Mouse (Mus musculus): ENCODE measurements around the gene Kansl1. TPM values are rescaled to one million over a fixed set of nuclear protein-coding genes. Genes with fewer than 3 reads are reported as not detected.

Kansl1 gene
- polyA plus RNA-seq, 1 experiment from 2014 or later: 21.9 TPM

DNA sequence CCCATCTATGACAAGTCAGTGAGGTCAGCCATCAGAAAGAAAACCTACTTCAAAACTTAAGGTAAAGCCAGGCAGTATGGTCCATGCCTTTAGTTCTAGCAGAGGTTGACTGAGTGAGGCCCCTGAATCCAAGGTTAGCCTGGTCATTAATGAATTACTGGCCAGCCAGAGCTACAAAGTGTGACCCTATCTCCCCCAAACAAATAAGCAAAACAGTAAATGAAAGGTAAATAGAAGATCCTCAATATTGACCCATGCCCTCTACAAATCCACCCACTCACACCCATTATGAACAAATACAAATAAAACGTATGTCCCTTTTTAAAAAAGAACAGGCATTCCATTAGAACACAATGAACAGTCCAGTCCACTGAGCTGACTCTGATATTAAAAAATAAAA lies 76.5 kb downstream of the Kansl1 start:
- 74% methylated on average over 1 of the region's 1 CpGs for WGBS
- Histone ChIP-seq H3K36me3 (ENCODE audit: control insufficient read depth, insufficient read depth, low read length) (no peaks in the 10 kb centered on the region), H3K9me3 (ENCODE audit: control insufficient read depth, low read length) (no peaks in the 10 kb centered on the region), H3K27ac (ENCODE audit: low read length) (no peak overlapping the region), H3K4me2 (ENCODE audit: low read depth, low read length) (no peak overlapping the region), H3K27me3 (ENCODE audit: control insufficient read depth, insufficient read depth, low read depth, low read length) (no peaks in the 10 kb centered on the region), H3K4me3 (ENCODE audit: low read length) (no peak overlapping the region), H3K4me1 (replicated peaks; ENCODE audit: control insufficient read depth, insufficient read depth, low read length) (peaks cover 4% of the 10 kb centered on the region; the same call in 1 of the 2 replicates), H3K9ac (ENCODE audit: low read length) (no peak overlapping the region)
- ATAC-seq (ENCODE audit: low read depth): no peak

DNA sequence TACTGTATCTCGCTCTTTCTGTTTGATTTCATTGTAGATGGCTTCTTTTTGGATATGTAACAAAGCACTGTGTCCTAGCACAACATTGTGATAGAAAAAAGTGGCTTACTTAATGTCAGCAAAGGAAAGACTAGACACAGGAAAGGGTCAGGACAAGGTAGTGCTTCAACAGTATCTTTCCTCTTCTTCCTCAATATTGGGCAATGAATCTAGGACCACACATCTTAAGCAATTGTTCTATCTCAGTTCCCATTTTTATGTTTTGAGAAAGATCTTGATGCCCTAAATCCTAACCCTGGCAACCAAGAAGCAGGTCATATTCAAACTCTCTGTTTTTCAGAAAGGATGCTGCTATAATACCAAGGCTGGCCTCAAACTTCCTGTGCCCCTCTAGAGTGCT lies 81.4 kb downstream of the Kansl1 start:
- no peak overlapping the region for H3K4me3 ChIP-seq (ENCODE audit: low read length)
- no peaks in the 10 kb centered on the region for H3K9me3 ChIP-seq (ENCODE audit: control insufficient read depth, low read length)
- H3K9ac ChIP-seq (ENCODE audit: low read length): no peak overlapping the region
- no peak overlapping the region for H3K27ac ChIP-seq (ENCODE audit: low read length)
- H3K27me3 ChIP-seq (ENCODE audit: control insufficient read depth, insufficient read depth, low read depth, low read length): no peaks in the 10 kb centered on the region
- H3K36me3 ChIP-seq (ENCODE audit: control insufficient read depth, insufficient read depth, low read length): no peaks in the 10 kb centered on the region
- H3K4me2 ChIP-seq (ENCODE audit: low read depth, low read length): no peak overlapping the region
- ATAC-seq (ENCODE audit: low read depth): no peak
- 96% methylated on average over 1 of the region's 1 CpGs for whole genome bisulfite sequencing
- no peaks in the 10 kb centered on the region for H3K4me1 ChIP-seq (replicated peaks; ENCODE audit: control insufficient read depth, insufficient read depth, low read length)

DNA sequence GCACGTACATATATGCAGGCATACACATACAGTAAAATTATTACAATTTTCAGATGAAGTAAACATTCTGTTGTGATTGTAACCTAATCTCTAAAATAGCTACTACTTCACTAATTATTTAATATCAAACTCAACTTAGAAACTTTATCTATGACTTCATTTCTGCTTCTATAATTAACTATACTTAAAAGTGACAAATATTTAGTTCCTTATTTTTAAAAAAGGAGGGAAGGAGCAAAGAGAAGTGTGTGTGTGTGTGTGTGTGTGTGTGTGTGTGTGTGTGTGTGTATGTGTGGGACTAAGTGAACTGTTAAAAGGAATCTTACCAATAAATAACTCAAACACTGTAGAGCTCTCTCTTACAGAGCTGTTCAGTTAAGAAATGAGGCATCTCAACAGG lies 82.1 kb downstream of the Kansl1 start:
- no peak overlapping the region for H3K9ac ChIP-seq (ENCODE audit: low read length)
- no peaks in the 10 kb centered on the region for H3K36me3 ChIP-seq (ENCODE audit: control insufficient read depth, insufficient read depth, low read length)
- 96% methylated on average over 1 of the region's 1 CpGs for WGBS
- ATAC-seq (ENCODE audit: low read depth): no peak
- no peaks in the 10 kb centered on the region for H3K27me3 ChIP-seq (ENCODE audit: control insufficient read depth, insufficient read depth, low read depth, low read length)
- H3K4me3 ChIP-seq (ENCODE audit: low read length): no peak overlapping the region
- no peaks in the 10 kb centered on the region for H3K9me3 ChIP-seq (ENCODE audit: control insufficient read depth, low read length)
- no peak overlapping the region for H3K4me2 ChIP-seq (ENCODE audit: low read depth, low read length)
- no peaks in the 10 kb centered on the region for H3K4me1 ChIP-seq (replicated peaks; ENCODE audit: control insufficient read depth, insufficient read depth, low read length)
- H3K27ac ChIP-seq (ENCODE audit: low read length): no peak overlapping the region

DNA sequence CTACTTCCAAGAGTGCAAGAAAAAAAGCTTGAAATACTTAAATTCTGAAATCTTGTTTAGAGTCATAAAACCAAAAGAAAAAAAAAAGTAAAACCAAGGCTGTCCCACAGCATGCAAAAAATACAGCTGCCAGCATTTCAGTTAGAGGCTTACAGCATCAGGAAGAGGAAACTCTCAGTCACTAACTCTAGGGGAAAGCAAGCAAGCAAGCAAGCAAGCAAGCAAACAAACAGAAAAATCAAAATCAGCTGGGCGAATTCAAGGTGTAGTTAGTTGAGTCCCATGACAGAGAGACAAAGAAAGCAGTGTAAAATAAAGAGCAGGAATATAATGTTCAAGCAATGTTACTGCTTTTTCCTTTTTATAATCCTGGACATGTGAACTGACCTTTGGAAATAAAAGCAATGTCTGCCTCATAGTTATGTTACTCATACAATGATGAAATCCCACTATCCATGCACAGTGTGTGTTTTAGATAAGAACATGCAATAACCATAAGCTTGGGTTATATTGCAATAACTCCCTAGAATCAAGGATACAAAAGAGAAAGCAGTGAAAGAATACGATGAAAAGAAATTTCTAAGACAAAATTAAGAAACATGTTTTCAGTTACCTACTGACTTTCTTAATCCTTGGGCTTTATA lies 85.4 kb downstream of the Kansl1 start:
- no peak overlapping the region for H3K4me3 ChIP-seq (ENCODE audit: low read length)
- H3K9me3 ChIP-seq (ENCODE audit: control insufficient read depth, low read length): no peaks in the 10 kb centered on the region
- 80% methylated on average over 2 of the region's 2 CpGs for WGBS
- no peak overlapping the region for H3K27ac ChIP-seq (ENCODE audit: low read length)
- ATAC-seq (ENCODE audit: low read depth): no peak
- H3K4me2 ChIP-seq (ENCODE audit: low read depth, low read length): no peak overlapping the region
- H3K27me3 ChIP-seq (ENCODE audit: control insufficient read depth, insufficient read depth, low read depth, low read length): no peaks in the 10 kb centered on the region
- H3K9ac ChIP-seq (ENCODE audit: low read length): no peak overlapping the region
- H3K36me3 ChIP-seq (ENCODE audit: control insufficient read depth, insufficient read depth, low read length): no peaks in the 10 kb centered on the region
- no peaks in the 10 kb centered on the region for H3K4me1 ChIP-seq (replicated peaks; ENCODE audit: control insufficient read depth, insufficient read depth, low read length)

DNA sequence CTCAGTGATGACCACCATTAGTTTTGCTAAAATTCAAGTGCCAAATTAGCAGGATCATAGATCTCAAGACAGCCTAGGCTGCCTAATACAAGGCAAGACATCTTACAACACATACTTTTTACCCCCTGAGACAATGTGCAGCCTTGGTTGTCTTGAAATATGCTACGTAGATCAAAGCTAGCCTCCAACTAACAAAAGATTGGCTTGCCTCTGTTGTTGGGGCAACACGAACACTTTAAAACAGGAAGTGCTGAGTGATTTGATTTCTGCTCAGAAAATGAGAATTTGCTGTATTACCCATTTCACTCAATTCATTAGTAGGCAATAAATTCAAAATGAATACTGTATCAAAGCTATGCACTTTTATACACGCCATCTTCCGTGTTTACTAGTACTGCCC lies 86.8 kb downstream of the Kansl1 start:
- Histone ChIP-seq H3K4me2 (ENCODE audit: low read depth, low read length) (no peak overlapping the region), H3K4me1 (replicated peaks; ENCODE audit: control insufficient read depth, insufficient read depth, low read length) (no peaks in the 10 kb centered on the region), H3K9ac (ENCODE audit: low read length) (no peak overlapping the region), H3K27ac (ENCODE audit: low read length) (no peak overlapping the region), H3K27me3 (ENCODE audit: control insufficient read depth, insufficient read depth, low read depth, low read length) (no peaks in the 10 kb centered on the region), H3K4me3 (ENCODE audit: low read length) (no peak overlapping the region), H3K36me3 (ENCODE audit: control insufficient read depth, insufficient read depth, low read length) (no peaks in the 10 kb centered on the region; the same call in 1 of the 2 replicates), H3K9me3 (ENCODE audit: control insufficient read depth, low read length) (no peaks in the 10 kb centered on the region)
- ATAC-seq (ENCODE audit: low read depth): no peak
- 72% methylated on average over 4 of the region's 4 CpGs for whole genome bisulfite sequencing

DNA sequence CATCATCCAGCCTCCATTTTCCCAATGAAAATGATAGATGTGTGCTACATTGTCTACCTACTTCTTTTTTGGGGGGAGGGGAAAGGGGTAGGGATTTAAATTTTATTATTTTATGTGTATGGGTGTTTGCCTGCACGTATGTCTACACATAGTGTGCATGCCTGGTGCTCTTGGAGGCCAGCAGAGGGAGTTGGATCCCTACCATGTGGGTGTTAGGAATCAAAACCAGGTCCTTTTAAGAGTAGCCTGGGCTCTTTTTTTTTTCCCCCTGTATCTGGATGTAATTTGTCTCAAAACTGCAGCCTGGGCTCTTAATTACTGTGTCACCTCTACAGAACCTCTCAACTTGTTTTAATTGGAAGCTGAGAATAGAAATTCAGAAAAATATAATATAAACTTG lies 89.0 kb downstream of the Kansl1 start:
- Histone ChIP-seq H3K4me3 (ENCODE audit: low read length) (no peak overlapping the region), H3K9me3 (ENCODE audit: control insufficient read depth, low read length) (no peaks in the 10 kb centered on the region), H3K27ac (ENCODE audit: low read length) (no peak overlapping the region), H3K4me2 (ENCODE audit: low read depth, low read length) (no peak overlapping the region), H3K27me3 (ENCODE audit: control insufficient read depth, insufficient read depth, low read depth, low read length) (no peaks in the 10 kb centered on the region), H3K9ac (ENCODE audit: low read length) (no peak overlapping the region), H3K36me3 (ENCODE audit: control insufficient read depth, insufficient read depth, low read length) (no peaks in the 10 kb centered on the region; the same call in 1 of the 2 replicates), H3K4me1 (replicated peaks; ENCODE audit: control insufficient read depth, insufficient read depth, low read length) (no peaks in the 10 kb centered on the region)
- 74% methylated on average over 1 of the region's 1 CpGs for WGBS
- no peak for ATAC-seq (ENCODE audit: low read depth)

DNA sequence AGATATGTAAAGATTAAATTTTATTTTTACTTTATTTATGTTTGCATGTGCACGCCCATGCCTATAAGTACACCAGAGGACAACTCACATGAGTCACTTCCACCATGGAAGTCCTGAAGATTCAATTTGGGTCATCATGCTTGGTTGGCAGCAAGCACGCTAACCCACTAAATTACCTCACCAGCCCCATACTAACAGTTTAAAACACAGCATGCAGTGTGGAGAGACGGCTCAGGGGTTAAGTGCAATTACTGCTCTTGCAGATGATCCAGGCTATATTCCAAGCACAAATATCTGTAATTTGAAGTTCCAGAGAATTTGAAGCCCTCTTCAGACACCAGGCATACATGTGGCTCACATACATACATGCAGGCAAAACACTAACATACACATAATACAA lies 92.4 kb downstream of the Kansl1 start:
- Histone ChIP-seq H3K9ac (ENCODE audit: low read length) (no peak overlapping the region), H3K9me3 (ENCODE audit: control insufficient read depth, low read length) (no peaks in the 10 kb centered on the region), H3K27me3 (ENCODE audit: control insufficient read depth, insufficient read depth, low read depth, low read length) (no peaks in the 10 kb centered on the region), H3K4me3 (ENCODE audit: low read length) (no peak overlapping the region), H3K27ac (ENCODE audit: low read length) (no peak overlapping the region), H3K36me3 (ENCODE audit: control insufficient read depth, insufficient read depth, low read length) (peaks cover 7% of the 10 kb centered on the region), H3K4me1 (replicated peaks; ENCODE audit: control insufficient read depth, insufficient read depth, low read length) (no peaks in the 10 kb centered on the region), H3K4me2 (ENCODE audit: low read depth, low read length) (no peak overlapping the region)
- WGBS: 94% methylated on average over 3 of the region's 3 CpGs
- ATAC-seq (ENCODE audit: low read depth): no peak

DNA sequence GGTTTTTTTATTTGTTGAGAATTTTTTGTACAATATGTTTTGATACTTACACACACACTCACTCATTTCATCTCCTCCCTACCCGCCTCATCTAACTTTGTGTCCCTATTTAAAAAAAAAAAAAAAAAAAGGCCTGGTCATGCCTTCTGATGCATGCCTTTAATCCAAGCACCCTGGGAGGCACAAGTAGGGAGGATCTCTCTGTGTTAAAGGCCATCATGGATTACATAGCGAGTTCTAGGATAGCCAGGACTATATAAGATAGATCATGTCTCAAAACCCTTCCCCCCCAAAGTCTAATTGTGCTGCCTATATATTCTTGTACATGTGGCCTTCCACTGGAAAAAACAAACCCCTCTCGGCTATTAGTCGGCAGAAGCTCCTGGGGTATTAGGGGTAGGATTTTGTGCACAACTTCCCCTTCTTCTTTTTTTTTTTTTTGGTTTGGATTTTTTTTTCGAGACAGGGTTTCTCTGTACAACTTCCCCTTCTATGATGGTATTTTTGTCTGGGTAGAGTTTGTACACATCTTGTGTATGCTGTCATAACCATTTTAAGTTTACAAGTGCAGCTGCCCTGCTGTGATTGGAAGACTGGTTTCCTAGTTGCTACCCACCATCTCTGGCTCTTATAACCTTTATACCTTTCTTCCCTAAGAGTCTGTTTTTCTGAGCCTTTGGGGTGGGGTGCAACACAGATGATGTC lies 101.0 kb downstream of the Kansl1 start:
- Histone ChIP-seq H3K27me3 (ENCODE audit: control insufficient read depth, insufficient read depth, low read depth, low read length) (no peaks in the 10 kb centered on the region), H3K27ac (ENCODE audit: low read length) (no peak overlapping the region), H3K9me3 (ENCODE audit: control insufficient read depth, low read length) (no peaks in the 10 kb centered on the region), H3K4me2 (ENCODE audit: low read depth, low read length) (no peak overlapping the region), H3K4me3 (ENCODE audit: low read length) (no peak overlapping the region), H3K36me3 (ENCODE audit: control insufficient read depth, insufficient read depth, low read length) (peaks cover 6% of the 10 kb centered on the region; the same call in 1 of the 2 replicates), H3K9ac (ENCODE audit: low read length) (no peak overlapping the region), H3K4me1 (replicated peaks; ENCODE audit: control insufficient read depth, insufficient read depth, low read length) (no peaks in the 10 kb centered on the region)
- 89% methylated on average over 5 of the region's 5 CpGs for WGBS
- no peak for ATAC-seq (ENCODE audit: low read depth)

DNA sequence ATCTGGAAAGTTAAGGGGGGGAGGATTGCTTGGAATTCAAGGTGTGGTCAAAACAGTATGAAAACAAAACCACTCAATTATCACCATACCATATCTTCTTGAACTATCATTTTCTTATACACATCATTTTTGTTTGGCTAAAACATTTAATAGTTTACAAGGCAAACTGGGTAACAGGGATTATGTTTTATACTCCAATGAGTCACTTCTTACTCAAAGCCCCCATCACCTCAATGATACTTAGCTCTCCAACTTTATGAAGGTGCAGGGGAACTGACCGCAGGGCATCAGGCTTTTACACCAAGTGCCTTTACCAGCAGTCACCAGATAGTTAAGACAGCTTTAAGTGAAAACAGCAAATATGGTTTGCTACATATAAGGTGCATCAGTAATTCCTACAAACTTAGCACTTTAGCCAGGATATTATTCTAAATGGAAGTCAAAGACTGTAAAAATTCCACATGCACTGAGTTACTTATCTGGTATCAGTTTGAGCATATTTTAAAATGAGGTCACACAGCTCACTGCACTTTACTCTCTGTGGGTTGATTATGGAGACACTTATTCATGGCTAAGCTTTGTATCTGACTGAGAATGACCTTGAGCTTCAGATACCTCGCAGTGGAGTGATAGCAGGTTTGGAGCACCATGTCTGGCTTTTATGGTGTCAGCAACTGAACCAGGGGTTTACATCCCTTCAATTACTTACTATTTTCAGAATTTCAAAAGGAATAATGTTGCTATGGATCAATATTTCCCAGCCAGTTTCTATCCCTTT lies 104.6 kb downstream of the Kansl1 start:
- H3K9ac ChIP-seq (ENCODE audit: low read length): no peak overlapping the region
- no peak overlapping the region for H3K4me3 ChIP-seq (ENCODE audit: low read length)
- H3K4me1 ChIP-seq (replicated peaks; ENCODE audit: control insufficient read depth, insufficient read depth, low read length): no peaks in the 10 kb centered on the region
- WGBS: 95% methylated on average over 2 of the region's 2 CpGs
- peaks cover 4% of the 10 kb centered on the region; the same call in 1 of the 2 replicates for H3K36me3 ChIP-seq (ENCODE audit: control insufficient read depth, insufficient read depth, low read length)
- no peaks in the 10 kb centered on the region for H3K9me3 ChIP-seq (ENCODE audit: control insufficient read depth, low read length)
- no peaks in the 10 kb centered on the region for H3K27me3 ChIP-seq (ENCODE audit: control insufficient read depth, insufficient read depth, low read depth, low read length)
- H3K4me2 ChIP-seq (ENCODE audit: low read depth, low read length): no peak overlapping the region
- ATAC-seq (ENCODE audit: low read depth): no peak
- H3K27ac ChIP-seq (ENCODE audit: low read length): no peak overlapping the region
